Mouse (Mus musculus): Measurements from ENCODE around the gene St3gal3.

DNA sequence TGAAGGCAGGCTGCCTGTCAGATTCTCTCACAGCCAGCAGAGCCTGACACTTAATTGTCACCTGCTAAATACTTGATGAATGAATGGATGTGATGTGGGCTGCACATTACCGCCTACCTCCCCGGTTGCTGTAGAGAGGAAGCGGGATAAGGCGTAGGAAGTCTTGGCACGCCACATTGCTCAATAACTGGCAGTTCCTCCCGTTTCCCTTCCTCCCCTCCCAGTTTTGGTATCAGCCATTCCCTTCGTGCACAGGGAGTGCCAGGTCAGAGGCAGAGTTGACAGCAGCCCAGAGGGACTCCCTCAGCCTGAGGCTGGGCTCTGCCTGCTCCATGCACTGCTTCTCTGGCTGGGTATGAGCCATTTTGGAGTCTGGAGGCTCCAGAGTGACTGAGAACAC lies 152.0 kb downstream of the St3gal3 start:
- TF ChIP-seq POLR2A (IDR thresholded peaks at IDR 0.05; ENCODE audit: control insufficient read depth in 1 of 2, insufficient read depth in 1 of 2, low read depth in 1 of 2, low read length in 2 of 2, poor library complexity in 1 of 2) (no peak), CTCF (IDR thresholded peaks at IDR 0.05 in 2 of 3, conservative IDR thresholded peaks at IDR 0.05 in 1 of 3; ENCODE audit: control insufficient read depth in 1 of 3, insufficient read depth in 1 of 3, low read depth in 2 of 3, low read length in 3 of 3, poor library complexity in 1 of 3, severe bottlenecking in 1 of 3) (no peak), EP300 (IDR thresholded peaks at IDR 0.05; ENCODE audit: low read depth in 1 of 2, low read length in 2 of 2) (no peak), TCF12 (IDR thresholded peaks at IDR 0.05; ENCODE audit: low read depth, low read length) (no peak), SMC3 (IDR thresholded peaks at IDR 0.05; ENCODE audit: low read depth, low read length) (no peak), GATA1 (IDR thresholded peaks at IDR 0.05; ENCODE audit: low read depth, low read length) (no peak), UBTF (IDR thresholded peaks at IDR 0.05; ENCODE audit: borderline replicate concordance, insufficient read depth, low read depth, low read length) (no peak), RAD21 (IDR thresholded peaks at IDR 0.05; ENCODE audit: low read depth, low read length) (no peak), MXI1 (IDR thresholded peaks at IDR 0.05; ENCODE audit: low read depth, low read length) (no peak), CHD1 (IDR thresholded peaks at IDR 0.05; ENCODE audit: low read depth, low read length) (no peak), CHD2 (IDR thresholded peaks at IDR 0.05; ENCODE audit: low read length) (no peak), RCOR1 (IDR thresholded peaks at IDR 0.05; ENCODE audit: low read depth, low read length) (no peak), MAZ (IDR thresholded peaks at IDR 0.05; ENCODE audit: low read depth, low read length) (no peak)
